Mouse (Mus musculus) adrenal gland (tissue): Measurements from ENCODE around the gene Efcab6.

Experiments used
- intact Hi-C: fragments of 180-260 bp; cut with DNase I; formaldehyde crosslinking; loops from one replicate; pipeline ENCODE4 v1.15.1; 2025

Gene Efcab6

DNA sequence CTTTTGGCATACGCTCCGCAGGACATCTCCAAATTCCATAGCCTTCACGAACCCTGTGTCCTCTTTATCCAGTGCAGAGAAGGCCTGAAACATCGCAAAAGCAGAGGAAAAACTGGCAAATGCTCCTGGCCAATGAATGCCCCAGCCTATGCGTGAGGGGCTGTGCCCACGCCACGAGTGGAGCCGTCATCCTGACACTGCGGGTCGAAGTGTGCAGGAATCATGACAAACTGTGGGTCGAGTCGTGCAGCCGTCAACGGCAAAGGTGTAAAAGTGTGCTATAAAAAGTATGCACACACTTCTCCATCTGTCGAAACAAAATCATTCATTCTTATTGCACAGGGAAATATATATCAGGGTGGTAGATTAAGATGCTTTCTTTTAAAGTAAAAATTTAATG, 172.3 kb downstream of the Efcab6 start:
- intact Hi-C loops: no loop called here

DNA sequence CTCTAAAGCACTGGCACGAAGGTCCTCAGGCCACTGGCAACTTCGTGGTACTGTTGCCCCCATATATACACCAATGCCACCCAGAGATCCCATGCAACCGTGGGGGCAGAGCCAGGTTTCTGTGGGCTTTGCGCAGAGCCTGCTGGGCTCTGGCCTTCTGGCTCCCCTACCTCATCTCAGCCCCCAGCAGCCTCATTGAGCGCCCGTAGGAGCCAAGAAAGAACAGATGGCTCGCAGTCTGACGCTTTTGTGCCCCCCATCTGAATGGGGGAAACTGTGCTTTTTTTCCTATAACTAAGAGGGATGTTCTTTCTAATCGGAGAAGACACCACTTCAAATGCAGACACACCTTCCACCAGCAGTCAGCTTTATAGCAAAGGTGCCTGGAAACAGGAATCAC, 180.9 kb downstream of the Efcab6 start:
- intact Hi-C loops: no loop called here

DNA sequence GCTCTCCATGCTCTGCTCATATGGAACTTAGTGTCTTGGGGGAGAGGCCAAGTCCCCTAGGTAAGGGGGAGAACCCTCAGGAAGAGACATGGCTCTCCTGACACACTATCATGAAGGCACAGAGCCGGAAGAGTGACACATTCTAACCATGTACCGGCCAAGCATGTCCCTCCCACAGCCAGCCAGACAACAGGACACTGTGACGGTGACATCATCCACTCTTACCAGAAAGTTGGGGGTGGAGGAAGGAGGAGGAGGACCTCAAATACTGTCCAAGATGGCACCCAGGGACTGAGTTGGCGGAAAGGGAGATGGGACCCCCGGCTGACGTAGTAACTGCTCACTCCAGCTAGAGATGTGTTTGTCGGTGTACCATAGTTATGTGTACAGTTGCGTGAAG, 181.4 kb downstream of the Efcab6 start:
- intact Hi-C loops: no loop called here

DNA sequence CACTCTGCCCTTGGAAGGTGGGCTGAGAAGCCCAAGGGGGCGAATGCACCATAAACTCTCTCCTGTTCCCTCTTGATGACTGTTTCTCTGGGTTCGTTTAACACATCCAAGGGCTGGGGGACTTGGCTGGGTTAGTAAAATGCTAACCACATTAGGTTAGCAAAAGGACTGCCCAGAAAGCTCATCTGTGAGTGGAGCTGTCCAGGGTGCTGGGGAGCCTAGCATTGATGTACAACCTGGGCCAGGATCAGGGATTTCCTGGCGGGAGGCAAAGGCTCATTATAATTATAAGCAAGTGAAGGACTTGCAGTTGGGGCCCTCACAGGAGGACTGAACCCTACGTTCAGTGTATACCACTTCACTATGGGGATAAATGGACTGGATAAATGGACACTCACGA, 185.3 kb downstream of the Efcab6 start:
- intact Hi-C loops: no loop called here

DNA sequence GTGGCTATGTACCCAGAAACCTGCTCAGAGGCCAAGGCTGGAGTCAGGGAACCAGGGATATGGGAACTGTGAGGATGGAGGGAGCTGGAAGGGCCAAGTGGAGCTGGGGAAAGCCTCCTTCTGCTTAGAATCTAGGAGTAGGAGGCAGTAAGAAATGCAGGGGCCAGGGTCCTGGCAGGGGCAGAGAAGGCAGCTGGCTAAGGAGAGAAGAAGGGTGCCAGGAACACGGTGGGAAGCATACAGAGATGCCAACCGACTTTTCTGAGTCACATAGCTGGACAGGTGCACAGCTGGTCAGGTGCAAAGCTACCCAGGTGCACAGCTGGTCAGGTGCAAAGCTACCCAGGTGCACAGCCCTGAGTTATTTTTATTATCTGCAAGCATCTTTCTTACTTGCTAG, 187.3 kb downstream of the Efcab6 start:
- intact Hi-C loops: no loop called here

DNA sequence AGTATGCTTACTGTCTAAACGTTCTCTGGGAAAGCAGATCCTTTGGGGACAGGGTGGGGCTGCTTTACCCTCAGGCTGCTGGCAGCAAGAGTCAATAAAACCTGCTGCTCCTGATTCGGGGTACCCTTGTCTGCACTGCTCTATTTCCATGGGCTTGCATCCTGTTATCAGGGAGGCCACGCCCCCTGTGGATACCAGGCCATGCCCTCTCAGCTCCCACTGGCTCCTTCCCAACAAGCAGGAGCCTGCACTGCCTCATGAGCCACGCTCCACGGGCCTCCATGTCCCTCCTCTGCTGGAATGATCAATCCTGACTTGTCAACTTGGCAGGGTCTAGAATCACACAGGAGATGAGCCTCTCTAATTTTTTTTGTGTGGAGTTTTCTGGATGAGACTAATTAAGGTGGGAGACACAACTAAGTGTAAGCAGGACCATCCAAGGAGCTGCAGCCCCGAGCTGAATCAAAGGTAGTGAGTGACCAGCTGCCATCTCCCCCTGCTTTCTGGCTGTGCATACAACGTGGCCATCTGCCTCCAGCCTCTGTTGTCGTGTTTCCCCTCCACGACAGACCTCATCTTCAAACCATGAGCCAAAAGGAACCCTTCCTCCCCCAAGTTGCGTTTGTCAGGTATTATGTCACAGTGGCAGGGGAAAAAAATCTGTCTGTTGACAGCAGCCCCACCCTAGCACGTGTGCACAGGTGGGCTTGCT, 187.9 kb downstream of the Efcab6 start:
- intact Hi-C loops: no loop called here

DNA sequence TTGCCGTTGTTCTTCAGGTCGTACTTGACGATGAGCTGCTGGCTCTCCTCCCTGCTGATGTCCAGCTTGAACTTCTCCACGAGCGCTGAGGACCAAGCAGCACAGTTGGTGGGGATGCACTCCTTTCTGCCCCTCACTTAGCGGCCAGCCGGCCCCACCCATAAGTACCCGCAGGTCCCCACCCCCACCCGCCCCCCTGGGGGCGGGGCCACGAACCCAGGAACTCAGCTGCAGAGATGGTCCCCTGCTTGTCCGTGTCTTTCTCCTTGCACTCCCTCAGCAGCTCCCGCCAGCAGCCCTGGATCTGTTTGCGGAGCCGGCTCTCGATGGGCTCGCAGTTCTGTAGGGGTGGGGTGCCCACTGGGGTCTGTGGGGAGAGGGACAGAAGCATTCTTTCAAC, 194.2 kb downstream of the Efcab6 start:
- intact Hi-C loops: no loop called here

DNA sequence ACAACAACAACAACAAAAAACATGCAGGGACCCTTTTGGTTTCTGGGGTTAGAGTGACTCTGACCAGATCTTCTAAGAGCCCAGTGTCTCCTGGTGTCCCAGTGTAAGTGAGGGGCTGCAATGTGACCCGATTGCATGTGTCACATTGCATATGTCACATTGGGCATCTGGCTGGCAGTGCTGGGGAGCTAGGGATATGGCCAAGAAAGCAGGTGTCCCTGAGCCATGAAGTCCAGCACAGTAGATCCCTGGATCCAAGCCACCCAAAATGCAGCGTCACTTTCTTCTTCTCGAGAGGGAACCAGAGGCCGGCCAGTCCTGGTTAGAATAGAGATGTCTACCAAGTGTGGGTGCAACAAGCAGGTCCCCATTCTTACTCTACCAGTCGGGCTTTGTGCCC, 199.6 kb downstream of the Efcab6 start:
- intact Hi-C loops: no loop called here

DNA sequence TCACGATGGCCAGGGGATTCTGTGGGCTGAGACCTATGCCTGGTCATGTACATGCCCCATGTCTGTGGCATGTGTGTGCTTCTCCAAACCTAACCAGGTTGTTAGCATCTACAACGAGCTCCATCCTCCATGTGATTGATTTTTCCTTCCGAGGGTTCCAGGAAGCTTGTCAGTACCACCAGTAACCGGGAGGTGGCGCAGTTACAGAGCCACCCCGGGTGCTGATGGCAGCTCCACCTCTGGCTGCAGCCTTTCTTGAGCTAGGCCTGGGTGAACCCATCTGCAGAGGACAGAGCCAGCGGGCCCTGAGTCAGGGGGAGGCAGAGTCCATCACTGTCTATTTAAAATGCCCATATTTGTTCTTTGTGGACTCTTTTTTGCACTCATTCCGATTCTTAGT, 208.1 kb downstream of the Efcab6 start:
- intact Hi-C loops: loop anchor here (1.0 to 5.0 kb wide), 2 partner anchors 197 to 775 kb away; no protein-coding TSS in a partner anchor

DNA sequence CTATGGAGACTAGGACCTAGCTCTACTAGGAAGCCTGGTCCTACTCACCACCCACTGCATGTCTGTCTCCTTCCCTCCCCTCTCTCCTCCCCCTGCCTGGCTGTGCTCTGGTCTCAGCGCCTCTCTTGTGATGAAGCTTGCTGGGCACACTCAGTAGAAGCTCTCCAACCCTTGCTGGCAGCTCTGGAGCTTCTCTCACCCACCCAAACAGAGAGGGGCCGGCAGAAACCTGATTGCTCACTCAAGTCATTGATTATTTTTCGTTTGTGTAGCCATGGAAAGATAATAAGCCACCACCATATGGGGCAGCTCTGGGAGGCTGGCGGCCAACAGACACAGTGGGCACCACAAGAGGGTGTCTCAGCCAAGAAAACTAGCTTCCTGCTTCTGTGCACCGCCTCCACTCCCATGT, 211.8 kb downstream of the Efcab6 start:
- intact Hi-C loops: no loop called here

DNA sequence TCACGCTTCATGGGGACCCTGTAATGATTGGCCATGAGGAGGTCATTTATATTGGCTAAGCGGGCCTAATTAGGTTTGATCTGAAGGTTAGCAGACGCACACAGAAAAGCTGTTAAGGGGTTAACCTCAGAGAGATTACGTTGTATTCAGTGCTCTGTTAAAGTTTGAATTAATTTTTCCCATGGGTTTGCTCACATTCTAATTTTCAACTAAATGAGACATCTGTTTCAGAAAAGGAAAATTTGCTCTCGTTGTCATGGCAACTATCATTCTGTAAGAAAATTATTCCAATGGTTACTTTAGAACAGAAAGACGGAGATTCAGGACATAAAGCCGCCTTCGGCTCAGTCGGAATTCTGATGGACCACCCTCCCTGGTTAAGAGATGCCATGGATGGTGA, 217.0 kb downstream of the Efcab6 start:
- intact Hi-C loops: no loop called here

DNA sequence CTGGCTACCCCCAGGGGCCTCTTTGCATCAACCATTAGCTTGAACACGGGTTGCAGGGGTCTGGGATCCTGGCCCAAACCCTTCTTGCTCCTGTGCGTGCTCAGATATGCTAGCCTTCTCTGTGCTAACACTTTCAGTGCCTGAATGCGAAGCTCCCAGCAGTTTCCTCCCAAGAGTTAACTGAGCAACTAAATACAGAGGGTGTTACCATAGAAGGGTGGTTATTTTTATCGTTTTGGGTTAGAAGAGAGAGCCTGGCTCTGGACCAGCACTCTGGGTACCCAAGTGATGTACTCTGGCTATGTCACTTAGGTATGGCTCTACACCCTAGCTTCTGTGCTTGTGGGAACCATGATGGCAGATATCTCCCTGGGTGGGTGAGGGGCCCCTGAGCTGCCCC, 217.7 kb downstream of the Efcab6 start:
- intact Hi-C loops: no loop called here

DNA sequence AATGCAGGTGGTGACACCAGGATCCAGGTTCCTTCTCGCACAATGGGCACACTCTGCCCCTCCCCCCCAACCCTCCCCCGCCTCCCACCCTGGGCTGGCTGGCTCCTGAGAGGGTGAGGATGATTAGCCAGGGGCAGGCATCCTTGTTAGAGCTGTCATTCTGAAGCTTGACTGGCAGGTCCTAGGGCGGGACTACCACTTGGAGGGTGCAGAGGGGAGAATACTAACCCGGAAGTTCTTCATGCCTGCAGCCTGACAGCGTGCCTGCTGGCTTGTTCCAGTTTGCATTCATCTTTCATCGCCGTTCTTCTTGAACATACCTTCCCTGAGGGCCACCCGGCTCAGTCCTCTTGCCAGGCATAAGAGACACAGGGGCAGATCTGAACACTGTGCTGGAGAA, 218.6 kb downstream of the Efcab6 start:
- intact Hi-C loops: no loop called here

DNA sequence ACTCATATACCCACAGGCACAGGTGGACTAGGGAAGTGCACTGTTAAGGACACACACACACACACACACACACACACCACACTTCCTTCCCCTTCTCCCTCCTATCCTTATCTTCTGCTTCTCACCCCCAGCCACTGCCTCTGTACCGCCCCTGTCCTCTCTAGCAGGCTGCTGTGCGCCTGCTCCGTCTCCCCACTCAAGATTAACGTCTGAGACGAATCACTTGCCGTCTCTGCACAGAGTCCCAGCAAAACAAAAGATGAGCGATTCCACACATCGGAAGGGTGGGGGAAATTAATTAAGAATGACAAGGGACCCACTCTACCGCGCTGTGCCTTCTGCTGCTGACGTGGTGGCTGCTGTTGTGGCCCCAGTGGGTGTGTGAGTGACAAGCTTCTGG, 219.4 kb downstream of the Efcab6 start:
- intact Hi-C loops: no loop called here

DNA sequence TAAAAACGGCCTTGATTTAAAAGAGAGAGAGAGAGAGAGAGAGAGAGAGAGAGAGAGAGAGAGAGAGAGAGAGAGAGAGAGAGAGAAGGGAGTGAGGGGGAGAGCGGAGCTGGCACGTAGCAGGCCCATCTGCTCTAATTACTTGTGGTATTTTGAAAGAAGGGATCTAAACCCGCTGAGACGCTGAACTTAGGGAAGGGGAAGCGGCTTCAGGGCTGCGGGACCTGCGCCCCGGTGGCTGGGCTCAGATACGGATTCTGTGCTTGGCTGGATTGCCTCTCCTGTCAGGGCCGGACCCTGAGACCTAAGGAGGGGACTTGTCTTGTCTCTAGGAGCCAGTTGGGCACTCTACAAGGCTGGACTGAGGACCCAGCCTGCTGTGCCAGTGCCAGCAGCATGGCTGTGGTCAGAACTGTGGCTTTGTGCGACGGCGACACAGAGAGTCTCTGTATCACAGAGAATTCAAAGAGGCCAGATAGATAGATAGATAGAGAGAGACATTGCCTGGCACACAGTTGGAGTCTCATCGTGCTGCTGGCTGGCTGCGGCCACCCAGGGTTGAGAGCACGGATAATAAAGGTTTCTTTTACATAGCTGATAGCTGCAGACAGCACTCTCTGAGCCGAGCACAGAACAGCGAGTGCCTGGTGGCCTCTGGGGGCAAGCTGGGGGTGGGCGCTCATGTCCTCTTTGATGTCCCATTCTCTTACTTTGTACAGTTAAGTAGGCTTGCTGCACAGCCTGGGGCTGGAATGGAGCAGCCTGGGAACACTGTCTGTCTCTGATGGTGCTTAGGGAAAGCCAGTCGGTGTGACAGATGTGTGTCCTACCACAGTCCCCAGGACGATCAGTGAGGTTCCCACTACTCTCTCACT, 222.0 kb downstream of the Efcab6 start:
- intact Hi-C loops: no loop called here

DNA sequence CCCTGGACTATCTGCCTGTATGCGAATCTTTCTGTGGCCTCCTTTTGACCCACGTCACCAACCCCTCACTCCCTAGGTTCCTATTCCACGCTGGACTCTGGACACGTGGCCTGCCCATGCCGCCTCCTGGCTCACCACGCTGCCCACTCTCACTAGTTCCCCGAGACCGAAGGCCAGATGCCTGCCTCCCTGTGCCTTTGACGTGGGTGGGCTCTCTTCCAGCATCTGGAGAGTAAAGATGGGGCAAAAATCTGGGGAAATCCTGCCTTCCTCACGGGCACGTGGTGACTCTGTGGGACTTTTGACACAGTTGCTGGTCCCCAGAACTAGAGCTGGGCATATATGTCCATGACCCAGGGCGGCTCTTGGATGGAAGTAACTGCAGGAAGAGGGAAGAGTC, 222.8 kb downstream of the Efcab6 start:
- intact Hi-C loops: no loop called here

DNA sequence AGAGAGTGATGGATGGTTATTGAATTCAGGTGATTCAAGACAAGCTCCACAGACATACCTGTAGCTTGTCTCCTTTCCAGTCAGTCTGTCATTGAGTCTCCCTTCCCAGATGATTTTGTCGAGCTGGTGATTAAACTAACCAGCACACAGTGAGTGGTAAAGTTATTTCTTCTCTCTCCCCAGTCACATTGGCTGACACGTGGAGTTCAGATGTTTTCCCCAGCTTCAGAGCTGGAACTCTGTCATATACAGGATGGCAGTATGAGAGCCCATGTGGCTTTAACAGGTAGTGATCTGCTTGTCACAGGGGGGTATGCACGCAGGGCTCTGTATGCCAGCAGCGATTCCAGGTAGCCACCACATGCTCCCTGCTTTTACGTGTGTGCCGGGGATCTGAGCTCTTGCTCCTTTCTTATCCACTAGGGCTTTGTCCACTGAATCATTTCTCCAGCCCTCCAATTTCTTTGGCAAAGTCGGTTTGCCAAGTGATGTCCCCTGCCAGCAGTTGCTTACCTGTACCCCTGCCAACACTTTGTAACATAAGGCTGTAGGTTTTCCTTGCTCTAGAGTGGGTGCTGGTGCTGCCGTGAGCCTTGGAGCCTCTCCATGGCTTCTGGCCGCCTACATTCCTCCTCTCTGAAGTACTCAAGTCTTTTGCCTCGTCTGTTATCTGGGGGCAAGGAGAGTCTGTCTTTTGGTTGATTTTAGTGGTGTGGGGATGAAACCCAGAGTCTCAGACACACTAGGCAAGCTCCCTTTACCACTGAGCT, 224.0 kb downstream of the Efcab6 start:
- intact Hi-C loops: no loop called here

DNA sequence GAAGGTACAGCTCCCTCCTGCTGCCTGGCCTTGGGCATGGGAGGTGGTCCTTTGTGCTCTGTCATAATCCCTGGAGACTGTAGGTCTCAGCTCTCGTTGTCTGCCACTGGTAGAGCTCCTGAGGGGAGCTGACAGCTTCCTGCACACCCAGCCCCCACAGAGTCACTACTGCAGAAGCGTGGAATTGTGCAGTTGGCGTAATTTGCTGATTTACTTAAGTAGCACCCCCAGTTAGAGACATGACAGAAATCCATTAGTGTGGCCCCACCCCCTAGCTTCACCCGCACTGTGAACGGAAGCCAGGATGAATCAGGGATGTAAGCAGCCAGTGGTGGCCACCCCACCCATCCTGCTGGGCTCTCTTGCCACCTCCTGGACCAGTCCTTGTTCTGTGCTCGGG, 232.9 kb downstream of the Efcab6 start:
- intact Hi-C loops: no loop called here

DNA sequence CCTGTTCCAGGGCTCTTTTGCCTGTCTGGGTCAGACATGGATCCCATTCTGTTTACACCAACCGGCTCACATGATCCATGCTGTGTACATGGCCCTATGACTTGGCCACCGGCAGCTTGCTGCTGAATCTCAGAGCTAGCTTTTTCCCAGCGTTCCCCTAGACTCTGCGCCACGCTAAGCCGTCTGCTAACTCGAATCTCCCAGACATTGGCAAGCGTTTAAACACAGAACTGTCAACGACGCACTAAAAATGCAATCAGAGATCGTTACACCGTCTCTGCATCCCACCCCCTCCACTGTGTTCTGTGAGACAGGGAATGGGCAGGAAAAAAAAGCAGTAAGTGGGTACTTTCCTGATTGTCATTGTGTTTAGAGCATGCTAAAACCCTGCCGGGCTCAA, 236.0 kb downstream of the Efcab6 start:
- intact Hi-C loops: no loop called here

DNA sequence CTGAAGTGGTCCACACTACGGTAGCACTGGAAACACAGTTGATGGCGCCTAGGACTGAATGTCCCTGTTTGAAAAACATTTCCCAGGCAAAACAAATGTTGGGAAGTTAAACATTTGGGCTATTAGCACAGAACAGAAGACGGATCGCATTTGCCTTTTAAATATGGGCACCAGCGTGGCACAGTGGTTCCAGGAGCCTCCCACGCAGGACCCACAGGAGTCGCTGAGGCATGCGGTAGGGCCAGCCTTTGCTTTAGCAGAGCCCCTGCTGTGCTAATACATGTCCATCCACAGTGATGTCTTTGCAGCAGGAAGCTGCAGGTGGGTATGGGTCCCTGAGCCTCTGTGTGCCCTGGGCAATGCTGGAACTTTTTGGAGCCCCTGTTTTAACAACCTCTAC, 237.2 kb downstream of the Efcab6 start:
- intact Hi-C loops: no loop called here
